Mouse (Mus musculus) embryonic facial prominence, embryonic 14.5 days (tissue): ENCODE data around the gene Lrmda. TPM values are rescaled to one million over a fixed set of nuclear protein-coding genes. Genes with fewer than 3 reads are reported as not detected.

ENCODE experiments used
- ATAC-seq: fragments of 200-750 bp; cut with Nextera tagmentation; 2 replicates; pipeline ENCODE4 v1.8.0; 2017; ENCODE audit warnings: low read depth, moderate number of reproducible peaks, moderate TSS enrichment
- DNase-seq: peaks from one replicate; pipeline ENCODE4 v3.0.0-alpha.2; 2015; ENCODE audit warnings: low spot score
- H3K27ac ChIP-seq: fragments of 300-500 bp; sonication (generic); replicated peaks from 2 replicates; pipeline ENCODE4 v1.5.1; 2014; ENCODE audit warnings: low read depth, mild to moderate bottlenecking, low read length, moderate library complexity
- H3K27me3 ChIP-seq: fragments of 300-500 bp; sonication (generic); replicated peaks from 2 replicates; pipeline ENCODE4 v1.6.1; 2014; ENCODE audit warnings: low read length; ENCODE audit not compliant: control insufficient read depth, insufficient read depth
- H3K36me3 ChIP-seq: fragments of 300-500 bp; sonication (generic); 2 replicates; pipeline ENCODE4 v1.6.1; 2014; ENCODE audit warnings: low read length, mixed read lengths; ENCODE audit not compliant: control insufficient read depth, insufficient read depth
- H3K4me1 ChIP-seq: fragments of 300-500 bp; sonication (generic); 2 replicates; pipeline ENCODE4 v1.6.1; 2014; ENCODE audit warnings: antibody characterized with exemption, low read length; ENCODE audit not compliant: control insufficient read depth, insufficient read depth
- H3K4me2 ChIP-seq: fragments of 300-500 bp; sonication (generic); 2 replicates; pipeline ENCODE4 v1.6.1; 2014; ENCODE audit warnings: low read depth, mild to moderate bottlenecking, low read length, moderate library complexity, mixed read lengths
- H3K4me3 ChIP-seq: fragments of 300-500 bp; sonication (generic); 2 replicates; pipeline ENCODE4 v1.5.1; 2014; ENCODE audit warnings: low read depth, mild to moderate bottlenecking, low read length
- H3K9ac ChIP-seq: fragments of 300-500 bp; sonication (generic); 2 replicates; pipeline ENCODE4 v1.6.1; 2014; ENCODE audit warnings: low read depth, mild to moderate bottlenecking, low read length, moderate library complexity, mixed read lengths
- H3K9me3 ChIP-seq: fragments of 300-500 bp; sonication (generic); 2 replicates; pipeline ENCODE4 v1.6.1; 2016; ENCODE audit warnings: low read length; ENCODE audit not compliant: control insufficient read depth
- WGBS: fragments of 180-500 bp; shearing (Covaris S2); extraction: QIAGEN DNeasy Blood & Tissue Kit; methylation state at CpG from one replicate; pipeline ENCODE4 v1.1.7; 2014; 5-methylcytosine and 5-hydroxymethylcytosine counted together
- polyA plus RNA-seq: library from polyadenylated mRNA; unstranded; fragments of >200 nt; fragmentation: Nextera tagmentation; extraction: Ambion mirVana; gene quantifications from 2 replicates; pipeline ENCODE4 v1.2.1, GENCODE M21; 2014

Gene Lrmda
- polyA plus RNA-seq, 1 experiment from 2014 or later: 0.24 TPM

DNA sequence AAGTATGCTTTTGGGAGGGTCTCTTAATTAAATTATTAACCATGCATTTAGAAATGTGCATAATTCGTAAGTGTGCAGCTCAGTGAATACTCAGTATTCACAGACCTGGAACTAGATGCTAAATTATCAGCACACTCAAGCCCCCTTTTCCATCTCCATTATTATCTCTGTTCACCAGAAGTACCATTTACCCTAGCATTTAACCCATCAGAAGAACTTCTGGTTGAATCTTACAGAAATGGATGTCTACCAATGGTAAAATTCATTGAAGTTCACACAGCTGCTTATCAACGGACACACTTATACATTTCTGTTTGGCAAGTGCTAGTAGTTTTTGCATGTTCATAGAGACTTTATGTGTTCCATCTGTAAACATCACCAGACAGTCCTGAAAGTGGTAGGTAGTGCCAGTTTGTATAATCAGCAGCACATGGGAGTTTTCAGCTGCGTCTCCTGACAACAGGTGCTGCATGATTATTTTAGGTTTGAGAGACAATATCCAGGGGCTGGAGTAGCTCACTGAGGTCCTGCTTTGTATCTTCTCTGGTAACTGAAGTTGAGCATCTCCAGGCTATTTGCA lies 968.7 kb downstream of the Lrmda start:
- Histone ChIP-seq H3K4me3 (no peak overlapping the region), H3K9ac (no peak overlapping the region), H3K9me3 (no peaks in the 10 kb centered on the region), H3K36me3 (no peaks in the 10 kb centered on the region), H3K27ac (no peak overlapping the region), H3K4me1 (no peaks in the 10 kb centered on the region), H3K4me2 (no peak overlapping the region), H3K27me3 (no peaks in the 10 kb centered on the region)
- 76% methylated on average over 3 of the region's 3 CpGs for WGBS
- DNase-seq (peak; percentile 5), ATAC-seq (no peak)

- no peak for ATAC-seq
- H3K4me3 ChIP-seq: no peak overlapping the region
- H3K27me3 ChIP-seq: no peaks in the 10 kb centered on the region
- H3K9me3 ChIP-seq: no peaks in the 10 kb centered on the region
- peak; percentile 71 for DNase-seq
- no peak overlapping the region for H3K4me2 ChIP-seq
- H3K36me3 ChIP-seq: no peaks in the 10 kb centered on the region
- no peaks in the 10 kb centered on the region for H3K4me1 ChIP-seq
- WGBS: 33% methylated on average over 8 of the region's 8 CpGs
- H3K27ac ChIP-seq: no peak overlapping the region
- no peak overlapping the region for H3K9ac ChIP-seq
Measured at GRCm38 (mm10) chr14:22995184-22995935, 975.8 kb downstream of the Lrmda start.

DNA sequence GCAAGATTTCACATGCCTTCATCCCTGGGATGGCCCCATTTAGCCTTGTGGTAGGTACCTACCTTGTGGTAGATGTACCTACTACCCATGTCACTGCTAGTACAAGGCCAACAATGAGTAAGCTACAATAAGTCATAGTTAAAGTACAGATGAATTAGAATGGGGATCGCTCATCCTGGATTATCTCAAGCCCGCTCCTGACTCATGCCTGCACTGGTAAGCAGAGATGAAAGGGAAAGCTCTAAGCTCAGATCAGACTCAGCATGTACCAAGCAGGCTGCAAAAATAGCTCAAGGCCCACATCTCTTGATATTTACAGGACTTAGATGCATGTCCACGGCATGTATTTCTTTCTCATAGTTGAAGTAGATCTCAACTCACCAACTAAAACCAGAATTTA lies 979.4 kb downstream of the Lrmda start:
- no peak for DNase-seq
- no peaks in the 10 kb centered on the region for H3K9me3 ChIP-seq
- no peaks in the 10 kb centered on the region for H3K4me1 ChIP-seq
- ATAC-seq: no peak
- H3K9ac ChIP-seq: no peak overlapping the region
- no peak overlapping the region for H3K27ac ChIP-seq
- no peak overlapping the region for H3K4me3 ChIP-seq
- H3K4me2 ChIP-seq: no peak overlapping the region
- no peaks in the 10 kb centered on the region for H3K36me3 ChIP-seq
- WGBS: 80% methylated on average over 3 of the region's 3 CpGs
- no peaks in the 10 kb centered on the region for H3K27me3 ChIP-seq

DNA sequence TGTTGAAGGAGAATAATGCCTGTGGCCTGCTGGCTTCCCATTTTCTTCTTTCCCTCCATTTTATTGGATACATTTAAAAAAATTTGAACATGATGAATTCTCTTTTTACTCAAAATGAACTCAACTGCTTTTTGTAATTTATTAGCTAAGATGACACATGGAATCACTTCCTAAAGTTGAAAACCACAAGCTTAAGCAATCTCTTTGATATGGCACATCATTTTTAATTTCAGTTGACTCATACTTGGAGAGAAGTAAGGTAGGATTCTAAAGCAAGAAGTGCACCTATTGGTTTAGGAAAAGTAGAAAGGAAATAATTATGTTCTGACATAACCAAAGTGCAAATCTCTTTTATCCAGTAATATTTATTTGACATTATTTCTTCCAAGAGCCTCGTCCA lies 992.5 kb downstream of the Lrmda start:
- 59% methylated on average over 1 of the region's 1 CpGs for WGBS
- no peak overlapping the region for H3K4me3 ChIP-seq
- H3K27me3 ChIP-seq: no peaks in the 10 kb centered on the region
- no peak overlapping the region for H3K4me2 ChIP-seq
- no peaks in the 10 kb centered on the region for H3K9me3 ChIP-seq
- H3K4me1 ChIP-seq: peaks cover 12% of the 10 kb centered on the region
- no peak for ATAC-seq
- DNase-seq: no peak
- H3K27ac ChIP-seq: no peak overlapping the region; the same call in 1 of the 2 replicates
- H3K36me3 ChIP-seq: no peaks in the 10 kb centered on the region
- H3K9ac ChIP-seq: no peak overlapping the region

DNA sequence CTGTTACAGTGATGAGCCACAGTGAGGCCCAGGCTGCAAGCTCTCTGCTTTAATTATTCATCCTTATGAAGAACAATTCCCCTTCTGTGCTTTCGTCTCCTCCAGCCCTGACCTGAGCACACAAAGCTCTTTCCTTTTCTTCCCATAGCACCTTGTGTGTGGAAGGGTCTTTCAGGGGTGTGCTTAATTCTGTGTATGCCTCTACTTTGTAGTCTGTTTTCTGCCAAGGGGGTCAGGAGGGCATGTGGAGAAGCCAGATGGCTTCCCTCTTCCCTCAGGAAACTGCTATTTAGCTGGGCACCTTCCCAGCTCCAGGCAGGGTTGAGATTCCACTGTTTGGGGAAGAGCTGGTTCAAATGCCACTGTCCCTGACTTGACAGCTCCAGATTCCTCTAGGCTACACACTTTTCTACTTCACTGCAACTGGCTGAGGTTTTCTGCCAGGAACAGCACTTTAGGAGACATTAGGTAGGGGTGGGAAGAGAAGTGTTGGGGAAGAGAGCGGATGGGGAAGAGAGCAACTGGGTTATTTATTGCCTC lies 995.3 kb downstream of the Lrmda start:
- WGBS: 51% methylated on average over 2 of the region's 2 CpGs
- H3K9me3 ChIP-seq: no peaks in the 10 kb centered on the region
- ATAC-seq: no peak; the same call in 1 of the 2 replicates
- no peaks in the 10 kb centered on the region for H3K36me3 ChIP-seq
- 0 out of 2 replicates have a peak overlapping the region, but pooled peaks have one; percentile 3 for H3K9ac ChIP-seq
- peak; percentile 23 for DNase-seq
- H3K27me3 ChIP-seq: no peaks in the 10 kb centered on the region
- H3K27ac ChIP-seq: peak overlapping the region; percentile 61
- H3K4me3 ChIP-seq: no peak overlapping the region
- no peak overlapping the region for H3K4me2 ChIP-seq
- H3K4me1 ChIP-seq: peaks cover 12% of the 10 kb centered on the region

GRCm38 (mm10) chr14:23015321-23016067 lies 996.0 kb downstream of the Lrmda start:
- H3K9ac ChIP-seq: 0 out of 2 replicates have a peak overlapping the region, but pooled peaks have one; percentile 3
- ATAC-seq: no peak
- H3K9me3 ChIP-seq: no peaks in the 10 kb centered on the region
- no peak overlapping the region for H3K4me3 ChIP-seq
- peaks cover 12% of the 10 kb centered on the region for H3K4me1 ChIP-seq
- no peaks in the 10 kb centered on the region for H3K36me3 ChIP-seq
- H3K27me3 ChIP-seq: no peaks in the 10 kb centered on the region
- H3K4me2 ChIP-seq: no peak overlapping the region
- peak; percentile 38 for DNase-seq
- H3K27ac ChIP-seq: peak overlapping the region; percentile 61
- WGBS: 46% methylated on average over 16 of the region's 16 CpGs

DNA sequence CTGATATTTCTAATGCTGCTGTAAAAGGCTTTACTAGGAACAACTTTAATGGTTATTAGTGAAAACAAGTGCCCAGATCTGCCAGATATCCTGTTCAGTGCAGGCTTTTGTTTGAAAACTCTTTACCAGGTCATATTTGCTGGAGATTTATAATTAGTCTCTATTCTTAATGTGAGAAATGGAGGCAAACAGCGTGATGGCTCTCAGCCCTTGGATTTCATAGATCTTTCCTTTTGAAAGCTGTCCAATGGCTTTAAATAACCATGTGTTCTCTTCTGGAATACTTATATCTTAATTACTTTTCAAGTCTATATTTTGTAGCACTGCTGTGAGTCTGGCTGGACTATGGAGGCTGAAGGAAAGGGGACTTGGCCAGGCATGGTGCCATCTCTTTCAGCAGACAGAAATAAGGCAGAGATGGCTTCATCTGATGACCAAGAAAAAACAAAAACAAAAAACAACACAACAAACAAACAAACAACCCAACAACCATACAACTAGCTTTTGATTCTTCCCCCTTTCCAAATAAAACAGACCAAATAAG lies 996.6 kb downstream of the Lrmda start:
- Histone ChIP-seq H3K9ac (no peak overlapping the region), H3K9me3 (no peaks in the 10 kb centered on the region), H3K4me3 (no peak overlapping the region), H3K4me2 (no peak overlapping the region), H3K27me3 (no peaks in the 10 kb centered on the region), H3K36me3 (no peaks in the 10 kb centered on the region), H3K4me1 (peaks cover 12% of the 10 kb centered on the region), H3K27ac (0 out of 2 replicates have a peak overlapping the region, but pooled peaks have one; percentile 33)
- DNase-seq: no peak
- ATAC-seq: no peak
- 73% methylated on average over 1 of the region's 1 CpGs for WGBS

DNA sequence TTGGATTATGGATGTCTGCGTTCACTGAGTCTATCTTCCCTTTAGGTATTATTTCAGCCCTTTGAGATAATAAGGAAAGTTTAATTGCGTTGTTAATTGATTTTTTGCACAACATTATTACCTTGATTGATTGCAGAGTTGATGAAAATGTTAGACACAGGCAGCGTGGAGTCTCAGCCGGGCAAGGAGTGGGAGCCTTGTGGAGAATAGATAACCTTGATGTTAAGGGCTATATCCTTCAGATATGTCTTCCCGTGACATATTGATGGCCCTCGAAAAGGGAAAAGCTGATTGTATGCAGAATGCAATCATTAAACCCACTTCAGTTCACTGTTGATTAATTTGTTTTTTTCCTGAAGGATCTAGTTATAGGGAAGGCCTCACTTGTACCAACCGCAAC lies 1021.5 kb downstream of the Lrmda start:
- no peaks in the 10 kb centered on the region for H3K36me3 ChIP-seq
- no peaks in the 10 kb centered on the region for H3K4me1 ChIP-seq
- no peaks in the 10 kb centered on the region for H3K9me3 ChIP-seq
- DNase-seq (no peak), ATAC-seq (no peak)
- H3K9ac ChIP-seq: no peak overlapping the region
- no peaks in the 10 kb centered on the region for H3K27me3 ChIP-seq
- H3K27ac ChIP-seq: no peak overlapping the region
- H3K4me2 ChIP-seq: no peak overlapping the region
- no peak overlapping the region for H3K4me3 ChIP-seq
- WGBS: 88% methylated on average over 7 of the region's 7 CpGs
